Mouse (Mus musculus): ENCODE measurements around the gene Plb1.

Gene Plb1

GRCm38 (mm10) chr5:32260751-32261150, 28.2 kb downstream of the Plb1 start:
- no peak for DNase-seq

GRCm38 (mm10) chr5:32261251-32261650, 28.7 kb downstream of the Plb1 start:
- no peak for DNase-seq

- no peak for DNase-seq
These were observed 30.0 kb downstream of the Plb1 start for GRCm38 (mm10) chr5:32262534-32262933.

GRCm38 (mm10) chr5:32272502-32272901, 40.0 kb downstream of the Plb1 start:
- DNase-seq: no peak

GRCm38 (mm10) chr5:32278000-32278694, 45.6 kb downstream of the Plb1 start:
- DNase-seq: no peak

GRCm38 (mm10) chr5:32280066-32280465, 47.6 kb downstream of the Plb1 start:
- DNase-seq: no peak

GRCm38 (mm10) chr5:32282345-32282744, 49.8 kb downstream of the Plb1 start:
- no peak for DNase-seq

GRCm38 (mm10) chr5:32283457-32283856, 50.9 kb downstream of the Plb1 start:
- DNase-seq: no peak

- DNase-seq: no peak
These were observed 53.8 kb downstream of the Plb1 start for GRCm38 (mm10) chr5:32286315-32286714.

- DNase-seq: peak; percentile 83
These were observed 55.5 kb downstream of the Plb1 start for GRCm38 (mm10) chr5:32288021-32288420.

GRCm38 (mm10) chr5:32291316-32291715, 58.8 kb downstream of the Plb1 start:
- DNase-seq: no peak

- DNase-seq: no peak
These were observed 70.7 kb downstream of the Plb1 start for GRCm38 (mm10) chr5:32302991-32303921.

- DNase-seq: no peak
These were observed 74.6 kb downstream of the Plb1 start for GRCm38 (mm10) chr5:32307106-32307505.

GRCm38 (mm10) chr5:32308647-32309046, 76.1 kb downstream of the Plb1 start:
- DNase-seq: no peak

GRCm38 (mm10) chr5:32309714-32310113, 77.2 kb downstream of the Plb1 start:
- no peak for DNase-seq

- DNase-seq: no peak
These were observed 78.3 kb downstream of the Plb1 start for GRCm38 (mm10) chr5:32310802-32311201.

GRCm38 (mm10) chr5:32311589-32312166, 79.2 kb downstream of the Plb1 start:
- no peak for DNase-seq

- DNase-seq: no peak
These were observed 81.2 kb downstream of the Plb1 start for GRCm38 (mm10) chr5:32313671-32314070.

- DNase-seq: no peak
These were observed 82.2 kb downstream of the Plb1 start for GRCm38 (mm10) chr5:32314731-32315130.

- DNase-seq: peak; percentile 62
These were observed 89.8 kb downstream of the Plb1 start for GRCm38 (mm10) chr5:32322146-32322811.

- no peak for DNase-seq
These were observed 95.6 kb downstream of the Plb1 start for GRCm38 (mm10) chr5:32328139-32328538.

GRCm38 (mm10) chr5:32332591-32332990, 100.1 kb downstream of the Plb1 start:
- DNase-seq: no peak

- DNase-seq: peak; percentile 99
These were observed 102.7 kb downstream of the Plb1 start for GRCm38 (mm10) chr5:32335172-32335571.

All from cerebellum, adult 11-12 months (tissue).